Mouse (Mus musculus) small intestine, adult 2 months (tissue): ENCODE measurements around the gene Aph1a. TPM values are rescaled to one million over a fixed set of nuclear protein-coding genes. Genes with fewer than 3 reads are reported as not detected.
A peak's percentile ranks its signal among the peaks of the same experiment; 100 is the strongest.

Experiments
- H3K27ac ChIP-seq: fragments of 200-500 bp; 2 replicates; pipeline ENCODE4 v1.5.1; 2012; ENCODE audit warnings: low read depth, low read length, control low read depth, inconsistent platforms; ENCODE audit not compliant: insufficient read depth
- H3K27me3 ChIP-seq: fragments of 200-500 bp; 2 replicates; pipeline ENCODE4 v1.6.1; 2012; ENCODE audit warnings: mild to moderate bottlenecking, moderate library complexity, low read length, inconsistent platforms; ENCODE audit not compliant: control insufficient read depth, insufficient read depth
- H3K36me3 ChIP-seq: fragments of 200-500 bp; 2 replicates; pipeline ENCODE4 v1.6.1; 2012; ENCODE audit warnings: mild to moderate bottlenecking, low read length, control low read depth, inconsistent platforms; ENCODE audit not compliant: control insufficient read depth, insufficient read depth
- H3K4me1 ChIP-seq: fragments of 200-500 bp; 2 replicates; pipeline ENCODE4 v1.6.1; 2012; ENCODE audit warnings: low read length, inconsistent platforms, mixed read lengths; ENCODE audit not compliant: control insufficient read depth, insufficient read depth, insufficient read length
- H3K4me3 ChIP-seq: fragments of 200-500 bp; 2 replicates; pipeline ENCODE4 v1.5.1; 2012; ENCODE audit warnings: low read depth, mild to moderate bottlenecking, control low read depth, inconsistent platforms, low read length, moderate library complexity
- CTCF ChIP-seq: fragments of 200-500 bp; IDR thresholded peaks from 2 replicates; pipeline ENCODE4 v1.5.1; 2012; ENCODE audit warnings: low read depth, mild to moderate bottlenecking, control low read depth, inconsistent platforms, low read length, moderate library complexity, mixed read lengths; ENCODE audit not compliant: insufficient replicate concordance, insufficient read length; ENCODE audit errors: extremely low read depth
- POLR2A ChIP-seq: fragments of 200-500 bp; IDR thresholded peaks from 2 replicates; pipeline ENCODE4 v1.6.1; 2012; ENCODE audit warnings: low read depth, mild to moderate bottlenecking, control low read depth, inconsistent platforms, low read length, moderate library complexity
- WGBS: fragments of 180-500 bp; shearing (Covaris S2); methylation state at CpG from one replicate; pipeline ENCODE4 v1.1.7; 2018; 5-methylcytosine and 5-hydroxymethylcytosine counted together
- polyA plus RNA-seq: library from polyadenylated mRNA; depleted of rRNA; stranded (reverse); fragments of >200 nt; gene quantifications from 2 replicates; pipeline ENCODE4 v1.2.3, GENCODE M21; 2012

Gene Aph1a
- polyA plus RNA-seq, 1 experiment, result 211 TPM

GRCm38 (mm10) chr3:95924185-95924584 lies 30.4 kb downstream of the Aph1a start:
- no peak overlapping the region for H3K27ac ChIP-seq
- TF ChIP-seq CTCF (no peak), POLR2A (no peak)
- WGBS, result 57% methylated on average over 4 of the region's 4 CpGs

GRCm38 (mm10) chr3:95925087-95925486 lies 31.3 kb downstream of the Aph1a start:
- Histone ChIP-seq H3K27ac (no peak overlapping the region), H3K36me3 (no peaks in the 10 kb centered on the region), H3K27me3 (no peaks in the 10 kb centered on the region), H3K4me3 (no peak overlapping the region), H3K4me1 (0 out of 2 replicates have a peak, but pooled peaks cover 3% of the 10 kb centered on the region)
- TF ChIP-seq CTCF (no peak), POLR2A (no peak)
- 78% methylated on average over 5 of the region's 5 CpGs for WGBS

More at GRCm38 (mm10) chr3:95924185-95924584, 30.4 kb downstream of the Aph1a start:
- no peak overlapping the region for H3K4me3 ChIP-seq
- no peaks in the 10 kb centered on the region for H3K27me3 ChIP-seq
- no peaks in the 10 kb centered on the region for H3K36me3 ChIP-seq
- 0 out of 2 replicates have a peak, but pooled peaks cover 3% of the 10 kb centered on the region for H3K4me1 ChIP-seq

GRCm38 (mm10) chr3:95928261-95928657 lies 34.5 kb downstream of the Aph1a start:
- H3K27ac ChIP-seq, result no peak overlapping the region
- WGBS, result 38% methylated on average over 6 of the region's 6 CpGs

GRCm38 (mm10) chr3:95928658-95929503 lies 35.1 kb downstream of the Aph1a start, which contains the start of gene Anp32e:
Gene Anp32e, plus strand, starts transcription at chr3:95929246.
- no peaks in the 10 kb centered on the region for H3K27me3 ChIP-seq
- H3K27ac ChIP-seq, result peak within 1 kb of the TSS; percentile 30
- H3K36me3 ChIP-seq, result no peaks in the 10 kb centered on the region
- peaks cover 3% of the 10 kb centered on the region; the same call in 1 of the 2 replicates for H3K4me1 ChIP-seq
- peak; percentile 95 for TF ChIP-seq POLR2A
- TF ChIP-seq CTCF, result no peak
- H3K4me3 ChIP-seq, result peak within 1 kb of the TSS; percentile 71
- WGBS, result under 1% methylated on average over 49 of the region's 49 CpGs

More at GRCm38 (mm10) chr3:95928261-95928657, 34.5 kb downstream of the Aph1a start:
- Histone ChIP-seq H3K36me3 (no peaks in the 10 kb centered on the region), H3K4me3 (peak overlapping the region; percentile 71), H3K27me3 (no peaks in the 10 kb centered on the region), H3K4me1 (peaks cover 3% of the 10 kb centered on the region; the same call in 1 of the 2 replicates)
- TF ChIP-seq POLR2A (no peak), CTCF (no peak)

GRCm38 (mm10) chr3:95929581-95930470 lies 36.1 kb downstream of the Aph1a start:
- TF ChIP-seq CTCF, result no peak
- TF ChIP-seq POLR2A, result no peak; the same call in 1 of the 2 replicates
- H3K27ac ChIP-seq, result peak overlapping the region; percentile 30
- peaks cover 5% of the 10 kb centered on the region for H3K36me3 ChIP-seq
- peak overlapping the region; percentile 64 for H3K4me3 ChIP-seq
- peaks cover 3% of the 10 kb centered on the region; the same call in 1 of the 2 replicates for H3K4me1 ChIP-seq
- under 1% methylated on average over 104 of the region's 105 CpGs for WGBS
- no peaks in the 10 kb centered on the region for H3K27me3 ChIP-seq

- TF ChIP-seq CTCF (no peak), POLR2A (no peak)
- Histone ChIP-seq H3K4me3 (peak overlapping the region; percentile 64), H3K36me3 (peaks cover 10% of the 10 kb centered on the region), H3K27ac (no peak overlapping the region; the same call in 1 of the 2 replicates), H3K27me3 (no peaks in the 10 kb centered on the region), H3K4me1 (peaks cover 3% of the 10 kb centered on the region; the same call in 1 of the 2 replicates)
- 2% methylated on average over 5 of the region's 5 CpGs for WGBS
Observed at GRCm38 (mm10) chr3:95930471-95930789, 36.7 kb downstream of the Aph1a start.
